In genomic region chr1:52008443-52008842, GRCm38 (mm10) we compare ENCODE assay signal across 8 mouse cellular contexts. TPM values are rescaled to one million over a fixed set of nuclear protein-coding genes. Genes with fewer than 3 reads are reported as not detected.
A peak's percentile ranks its signal among the peaks of the same experiment; 100 is the strongest.
DNase-seq lines count a peak whose midpoint lies in the region; ATAC-seq and TF ChIP-seq lines count a peak whose summit lies in the region.

No protein-coding gene starts in this region.

- no peak overlapping the region for H3K27ac ChIP-seq in kidney, embryonic 16.5 days (ENCODE audit: low read length)
- H3K27ac ChIP-seq in forebrain, embryonic 13.5 days = no peak overlapping the region
- H3K27ac ChIP-seq in intestine, postnatal 0 days (ENCODE audit: low read depth, low read length) = no peak overlapping the region

- H3K27me3 ChIP-seq in kidney, embryonic 16.5 days (ENCODE audit: insufficient read depth, low read length) = no peaks in the 10 kb centered on the region
- no peaks in the 10 kb centered on the region for H3K27me3 ChIP-seq in forebrain, embryonic 13.5 days
- no peaks in the 10 kb centered on the region; the same call in 1 of the 2 replicates for H3K27me3 ChIP-seq in intestine, postnatal 0 days (replicated peaks; ENCODE audit: control insufficient read depth, insufficient read depth, low read length)

- peak overlapping the region; percentile 49 for H3K4me3 ChIP-seq in kidney, embryonic 16.5 days (ENCODE audit: low read length)
- peak overlapping the region; percentile 31 for H3K4me3 ChIP-seq in forebrain, embryonic 13.5 days
- H3K4me3 ChIP-seq in intestine, postnatal 0 days (ENCODE audit: low read depth, low read length) = peak overlapping the region; percentile 23

- peak overlapping the region; percentile 52 for H3K9ac ChIP-seq in kidney, embryonic 16.5 days (replicated peaks; ENCODE audit: low read length)
- H3K9ac ChIP-seq in forebrain, embryonic 13.5 days = 0 out of 2 replicates have a peak overlapping the region, but pooled peaks have one; percentile 3
- H3K9ac ChIP-seq in intestine, postnatal 0 days (ENCODE audit: low read depth, low read length) = no peak overlapping the region

- peak; percentile 54 for ATAC-seq in kidney, embryonic 16.5 days (ENCODE audit: low FRiP score, low TSS enrichment)
- ATAC-seq in forebrain, embryonic 13.5 days = 0 out of 2 replicates have a peak, but pooled peaks have one; percentile 24
- ATAC-seq in intestine, postnatal 0 days = no peak

- no peak for TF ChIP-seq CTCF in intestine, postnatal 0 days (IDR thresholded peaks at IDR 0.05; ENCODE audit: low read depth)

- H3K9me3 ChIP-seq in kidney, embryonic 16.5 days (ENCODE audit: low read length) = no peaks in the 10 kb centered on the region
- no peaks in the 10 kb centered on the region for H3K9me3 ChIP-seq in forebrain, embryonic 13.5 days (replicated peaks)
- H3K9me3 ChIP-seq in intestine, postnatal 0 days (ENCODE audit: control insufficient read depth) = no peaks in the 10 kb centered on the region

- no peaks in the 10 kb centered on the region for H3K36me3 ChIP-seq in kidney, embryonic 16.5 days (ENCODE audit: insufficient read depth, low read length)
- H3K36me3 ChIP-seq in forebrain, embryonic 13.5 days (ENCODE audit: poor library complexity, severe bottlenecking) = no peaks in the 10 kb centered on the region
- H3K36me3 ChIP-seq in intestine, postnatal 0 days (ENCODE audit: control insufficient read depth, insufficient read depth) = no peaks in the 10 kb centered on the region

- no peak for DNase-seq in kidney, adult 9 months
- DNase-seq in lung, postnatal 25 days (ENCODE audit: low spot score) = peak; percentile 41
- peak; percentile 75 to 79 for DNase-seq in spleen, postnatal 36 days (ENCODE audit: low spot score in 2 of 2)
- DNase-seq in urinary bladder, postnatal 4 days (ENCODE audit: low spot score in 2 of 2) = no peak
- no peak for DNase-seq in ovary, postnatal 14 days (ENCODE audit: low spot score)

- peak overlapping the region; percentile 65 for H3K4me2 ChIP-seq in kidney, embryonic 16.5 days (replicated peaks; ENCODE audit: low read depth, low read length)
- peak overlapping the region; percentile 59 for H3K4me2 ChIP-seq in forebrain, embryonic 13.5 days
- peak overlapping the region; percentile 58 for H3K4me2 ChIP-seq in intestine, postnatal 0 days (replicated peaks; ENCODE audit: low read depth)

- peaks cover 3% of the 10 kb centered on the region; the same call in 1 of the 2 replicates for H3K4me1 ChIP-seq in kidney, embryonic 16.5 days (ENCODE audit: insufficient read depth, low read length)
- peaks cover 11% of the 10 kb centered on the region for H3K4me1 ChIP-seq in forebrain, embryonic 13.5 days
- H3K4me1 ChIP-seq in intestine, postnatal 0 days (replicated peaks; ENCODE audit: control insufficient read depth, insufficient read depth, low read length) = no peaks in the 10 kb centered on the region

- WGBS in kidney, embryonic 16.5 days = 6% methylated on average over 11 of the region's 11 CpGs
- WGBS in forebrain, embryonic 13.5 days = 7% methylated on average over 11 of the region's 11 CpGs
- 9% methylated on average over 11 of the region's 11 CpGs for WGBS in intestine, postnatal 0 days

RNA-seq across cellular contexts. Expression of gene Stat4, which starts 21.5 kb away (rescaled TPM):
- polyA plus RNA-seq in kidney, embryonic 16.5 days (2015; fragmentation: Nextera tagmentation; extraction: Ambion mirVana) = 1.2 and 1.7 TPM in 2 replicates
- polyA plus RNA-seq in forebrain, embryonic 13.5 days (2015; fragmentation: Nextera tagmentation; extraction: Ambion mirVana) = 2.9 and 4.6 TPM in 2 replicates
- polyA plus RNA-seq in intestine, postnatal 0 days (2015; fragmentation: Nextera tagmentation; extraction: Ambion mirVana) = 0.38 and 0.77 TPM in 2 replicates

Comparison
In these comparisons a context has a peak if more than half of its experiments do, and no peak if none do; other contexts are left out.
1. DNase-seq: peak in lung, postnatal 25 days (single experiment) and spleen, postnatal 36 days (2 of 2); none in kidney, adult 9 months (single experiment), urinary bladder, postnatal 4 days (0 of 2) and ovary, postnatal 14 days (single experiment).
2. Peak in every context shown above with its lines, with median percentiles within 50 percentile points of each other: H3K4me2 ChIP-seq and H3K4me3 ChIP-seq.